Mouse (Mus musculus): ENCODE results near the gene Mtus2.
"Not testable (repeated sequence)": the region's sequence is repeated elsewhere in the genome, so short reads cannot be mapped to it uniquely, and the experiment has no call there.

The Mtus2 gene

DNA sequence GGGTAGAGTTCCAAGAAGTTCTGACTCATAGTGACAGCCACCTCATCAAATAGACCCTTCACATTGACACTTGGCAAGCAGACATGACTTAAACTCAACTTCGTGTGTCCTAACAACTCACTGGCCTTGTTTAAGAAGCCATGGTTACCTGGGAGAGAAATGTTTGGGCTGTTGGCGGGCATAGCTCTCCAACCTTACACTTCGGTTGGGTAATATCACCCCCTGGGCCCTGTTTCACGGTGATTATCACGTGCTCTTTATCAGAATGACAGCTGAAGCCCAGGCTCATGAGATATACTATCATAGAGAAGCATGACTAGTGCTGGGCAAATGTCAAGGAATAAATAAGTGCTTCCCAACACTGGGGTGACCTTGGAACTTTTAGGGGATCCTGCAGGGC, 323.2 kb downstream of the Mtus2 start:
- no peak for DNase-seq (ENCODE audit: low spot score in 2 of 2)

DNA sequence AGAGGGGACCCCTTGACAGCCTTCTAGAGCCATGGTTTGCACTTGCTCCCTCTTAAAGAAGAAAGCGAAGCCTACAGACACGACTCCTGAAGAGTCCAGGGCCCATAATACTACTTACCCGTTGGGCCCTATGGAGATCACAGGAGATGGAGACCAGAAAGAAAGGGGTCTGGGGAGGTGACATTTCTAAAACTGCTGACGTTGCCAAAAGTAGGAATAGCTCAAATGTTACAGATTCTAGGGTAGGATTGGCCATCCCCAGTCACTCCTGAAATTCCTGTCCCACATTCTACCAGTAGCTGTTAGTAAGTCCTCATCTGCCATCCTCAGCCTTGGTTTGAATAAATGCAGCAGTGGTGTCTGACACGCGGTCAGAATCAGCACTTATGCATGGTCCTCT, 325.0 kb downstream of the Mtus2 start:
- DNase-seq (ENCODE audit: low spot score in 2 of 2), result no peak

DNA sequence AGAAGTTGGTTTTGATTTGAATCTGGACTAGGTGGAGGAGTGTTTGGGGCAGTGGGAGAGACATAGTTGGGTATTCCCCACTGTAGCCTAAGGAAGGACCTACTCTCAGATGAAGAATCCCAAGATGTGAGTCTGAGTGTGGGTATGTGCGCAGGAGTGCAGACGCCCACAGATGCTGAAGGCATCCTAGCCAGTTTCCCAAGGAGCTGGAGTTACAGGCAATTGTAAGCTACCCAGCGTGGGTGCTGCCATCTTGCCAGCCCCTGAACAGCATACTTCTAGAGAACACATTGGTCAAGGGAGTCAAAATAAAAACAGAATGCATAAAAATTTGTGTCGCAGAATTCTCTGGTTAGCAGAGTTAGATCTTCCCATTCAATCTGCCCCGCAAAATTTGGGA, 325.5 kb downstream of the Mtus2 start:
- DNase-seq (ENCODE audit: low spot score in 2 of 2), result no peak

DNA sequence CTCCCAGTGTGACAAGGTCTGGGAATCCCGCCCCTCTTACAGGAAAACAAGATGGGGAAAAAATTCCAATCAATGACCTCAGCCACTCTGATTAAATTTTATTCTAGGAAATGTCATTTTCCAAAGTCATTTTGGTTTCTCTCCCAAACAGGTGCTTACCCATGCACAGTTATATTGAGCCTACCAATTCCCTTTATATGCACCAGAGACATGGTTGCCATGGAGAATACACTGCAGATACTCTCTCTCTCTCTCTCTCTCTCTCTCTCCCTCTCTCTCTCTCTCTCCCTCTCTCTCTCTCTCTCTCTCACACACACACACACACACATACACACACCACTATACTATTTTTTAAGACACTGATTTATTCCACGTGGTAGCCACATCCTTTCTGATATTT, 326.1 kb downstream of the Mtus2 start:
- no peak for DNase-seq (ENCODE audit: low spot score in 2 of 2)

DNA sequence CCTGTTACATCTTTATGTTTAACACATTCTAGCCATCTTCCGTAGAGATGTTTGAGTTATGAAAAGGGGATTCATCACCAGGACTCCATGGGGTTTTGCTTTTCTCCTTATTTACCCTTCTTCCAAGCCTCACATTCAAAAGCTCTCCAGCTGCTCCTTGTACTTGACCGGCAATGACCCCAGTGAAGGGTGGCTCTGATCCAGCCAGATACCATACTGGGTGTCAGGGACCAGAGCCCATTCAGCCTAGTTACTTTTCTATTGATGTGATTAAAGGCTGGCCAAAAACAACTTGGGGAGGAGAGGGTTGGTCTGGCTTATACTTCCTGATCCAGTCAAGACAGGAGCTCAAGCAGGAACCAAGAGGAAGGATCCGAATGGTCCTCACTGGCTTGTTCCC, 326.5 kb downstream of the Mtus2 start:
- DNase-seq (ENCODE audit: low spot score in 2 of 2), result no peak

DNA sequence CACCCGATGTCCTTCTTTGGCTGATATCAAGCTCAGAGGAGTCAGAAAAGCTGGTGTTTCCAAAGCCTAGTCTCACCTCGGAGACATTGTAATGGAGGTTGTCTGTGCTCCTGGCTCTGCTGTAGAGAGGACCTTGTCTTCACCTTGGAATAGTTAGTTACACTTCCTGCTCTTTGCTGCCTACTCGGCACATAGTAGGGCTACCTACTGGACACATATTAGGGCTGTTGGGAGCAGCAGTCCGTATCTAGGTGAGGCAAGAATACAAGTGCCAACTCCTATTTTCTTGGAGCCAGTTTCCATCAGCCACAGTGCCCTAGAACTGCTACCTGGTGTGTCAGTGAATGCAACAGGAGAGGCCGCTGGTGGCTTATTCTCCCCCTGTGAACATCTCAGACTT, 330.4 kb downstream of the Mtus2 start:
- DNase-seq (ENCODE audit: low spot score in 2 of 2), result no peak

DNA sequence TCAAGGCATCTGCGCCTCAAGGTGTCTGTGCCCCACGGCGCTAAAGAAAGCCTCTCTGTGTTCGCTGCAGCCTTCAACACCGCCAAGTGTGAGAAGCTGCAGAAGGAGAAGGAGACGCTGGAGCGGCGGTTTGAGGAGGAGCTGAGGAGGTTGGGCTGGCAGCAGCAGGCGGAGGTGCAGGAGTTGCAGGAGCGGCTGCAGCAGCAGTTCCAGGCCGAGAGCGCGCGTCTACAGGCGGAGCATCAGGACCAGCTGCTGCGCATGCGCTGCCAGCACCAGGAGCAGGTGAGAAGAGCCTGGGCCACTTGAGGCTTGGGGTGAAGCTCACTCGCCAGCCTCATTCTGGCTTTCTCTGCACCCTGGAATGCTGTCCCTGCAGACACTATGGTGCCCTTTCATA, 331.7 kb downstream of the Mtus2 start:
- no peak for DNase-seq (ENCODE audit: low spot score in 2 of 2)

DNA sequence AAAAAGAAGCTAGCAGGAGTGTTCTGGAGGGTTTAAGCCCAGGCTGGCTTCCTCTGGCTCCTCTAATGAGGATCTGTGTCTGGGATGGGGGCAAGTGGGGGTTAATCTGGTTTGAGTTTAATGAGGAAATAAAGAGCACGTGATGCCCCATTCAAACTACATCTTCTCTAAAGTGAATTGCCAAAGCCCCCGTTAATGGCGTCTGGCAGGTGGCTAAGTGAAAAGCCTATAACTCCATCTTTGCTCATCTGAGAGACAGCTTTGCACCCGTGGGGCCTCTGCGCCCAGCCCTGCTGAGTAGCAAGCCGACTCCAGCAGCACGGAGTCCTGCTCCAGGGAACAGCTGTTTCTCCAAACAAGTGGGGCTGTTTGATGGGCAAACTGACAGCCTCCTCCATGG, 332.8 kb downstream of the Mtus2 start:
- no peak for DNase-seq (ENCODE audit: low spot score in 2 of 2)

DNA sequence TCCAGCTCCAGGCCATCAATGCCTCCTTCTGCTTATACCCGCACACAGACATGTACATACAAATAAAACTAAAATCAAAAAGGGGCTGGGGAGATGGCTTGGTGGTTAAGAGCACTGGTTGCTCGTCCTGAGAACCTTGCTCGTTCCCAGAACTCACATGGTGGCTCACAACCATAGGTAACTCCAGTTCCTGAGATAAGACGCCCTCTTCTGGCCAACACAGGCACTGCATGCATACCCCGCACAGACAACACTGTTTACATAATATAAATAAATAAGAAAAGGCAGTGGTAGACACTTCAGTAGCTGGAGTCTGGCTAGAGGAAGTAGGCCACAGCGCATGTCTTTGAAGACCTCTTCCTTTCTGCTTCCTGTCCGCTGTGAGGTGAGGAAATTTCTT, 335.7 kb downstream of the Mtus2 start:
- DNase-seq (ENCODE audit: low spot score in 2 of 2), result no peak

DNA sequence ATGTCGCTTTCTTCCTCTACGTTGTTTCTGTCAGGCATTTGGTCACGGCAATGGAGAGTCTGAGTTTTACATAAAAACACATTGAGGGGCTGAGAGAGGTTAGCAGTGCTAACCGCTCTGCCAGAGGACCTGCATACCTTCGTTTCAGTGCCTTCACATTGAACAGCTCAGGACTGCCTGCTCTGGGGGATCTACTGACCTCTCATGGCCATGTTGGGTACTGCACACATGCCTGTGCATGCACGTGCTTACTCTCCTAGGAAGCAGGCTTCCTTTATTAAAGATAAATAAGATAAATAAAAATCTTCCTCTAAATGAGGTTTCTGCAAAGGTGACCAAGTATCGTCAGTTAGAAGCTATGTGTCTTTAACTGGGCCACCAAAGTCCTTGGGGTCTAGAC, 336.2 kb downstream of the Mtus2 start:
- DNase-seq (ENCODE audit: low spot score in 2 of 2), result no peak

DNA sequence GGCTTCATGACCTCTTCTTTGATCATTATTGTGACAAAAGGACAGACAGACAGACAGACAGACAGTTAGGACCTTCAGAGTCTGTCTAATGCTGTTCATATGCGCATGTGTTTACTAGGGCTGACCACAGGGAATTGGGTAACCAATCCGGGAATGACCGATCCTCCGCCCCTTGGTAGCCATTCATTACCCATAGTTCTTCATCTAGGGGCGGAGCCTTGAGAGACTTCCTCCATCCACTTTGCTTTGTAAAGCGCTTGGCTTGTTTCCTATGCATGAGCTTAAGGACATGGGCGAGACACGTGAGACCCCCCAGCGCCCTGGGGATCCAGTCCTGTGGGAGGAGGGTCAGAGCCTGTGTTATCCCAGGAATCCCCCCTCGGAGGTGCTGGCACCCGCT, 345.8 kb downstream of the Mtus2 start:
- no peak for DNase-seq (ENCODE audit: low spot score in 2 of 2)

DNA sequence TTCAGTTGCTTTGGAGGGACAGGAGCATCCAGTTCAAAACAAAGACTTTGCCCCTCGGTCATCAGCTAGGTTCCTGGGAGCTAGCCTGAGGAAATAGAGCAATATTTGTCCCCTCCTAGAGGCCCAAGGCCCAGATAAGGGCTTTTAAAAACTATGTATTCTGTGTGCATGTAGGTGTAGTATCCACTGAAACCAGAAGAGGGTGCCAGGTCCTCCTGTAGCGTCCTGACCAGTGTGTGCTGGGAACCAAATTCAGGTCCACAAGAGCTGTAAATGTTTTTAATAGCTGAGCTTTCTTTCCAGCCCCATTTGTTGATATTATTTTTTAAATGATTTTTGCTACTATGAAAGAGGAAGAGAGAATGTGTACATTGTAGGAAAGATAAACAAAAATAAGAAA, 347.0 kb downstream of the Mtus2 start:
- no peak for DNase-seq (ENCODE audit: low spot score in 2 of 2)

DNA sequence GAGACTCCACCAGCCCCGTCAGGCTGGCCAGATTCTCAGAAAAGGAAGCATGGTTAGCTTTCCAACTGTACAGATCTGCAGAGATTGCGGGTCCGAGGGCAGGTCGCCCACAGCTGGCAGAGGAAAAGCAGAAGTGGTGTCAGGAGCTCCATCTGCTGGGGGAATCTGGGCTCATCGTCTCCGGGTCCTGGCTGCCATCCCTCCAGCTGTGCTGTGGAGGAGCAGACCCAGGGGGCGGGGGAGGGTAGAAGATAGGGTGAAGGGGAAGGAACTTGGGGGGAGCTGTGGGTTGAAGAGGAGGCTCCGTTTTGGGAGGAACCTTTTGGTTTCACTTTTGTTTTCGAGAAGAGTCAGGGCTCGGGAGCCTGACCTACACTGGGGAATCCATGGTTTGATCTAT, 353.7 kb downstream of the Mtus2 start:
- no peak for DNase-seq (ENCODE audit: low spot score in 2 of 2)

DNA sequence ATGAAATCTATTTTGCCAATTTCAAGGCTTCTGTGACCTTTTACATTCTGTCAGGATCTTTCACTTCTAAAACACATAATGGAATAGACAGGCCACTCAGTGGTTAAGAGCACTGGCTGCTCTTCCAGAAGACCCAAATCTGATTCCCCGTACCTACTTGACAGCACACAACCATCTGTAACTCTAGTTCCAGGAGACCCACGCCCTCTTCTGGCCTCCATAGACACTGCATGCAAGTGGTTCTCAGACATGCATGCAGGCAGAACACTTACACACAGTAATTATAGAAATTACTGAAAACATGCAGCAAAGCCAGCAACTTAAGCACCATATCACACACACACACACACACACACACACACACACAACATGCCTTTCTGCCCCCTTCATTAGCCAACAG, 355.3 kb downstream of the Mtus2 start:
- no peak for DNase-seq (ENCODE audit: low spot score in 2 of 2)

DNA sequence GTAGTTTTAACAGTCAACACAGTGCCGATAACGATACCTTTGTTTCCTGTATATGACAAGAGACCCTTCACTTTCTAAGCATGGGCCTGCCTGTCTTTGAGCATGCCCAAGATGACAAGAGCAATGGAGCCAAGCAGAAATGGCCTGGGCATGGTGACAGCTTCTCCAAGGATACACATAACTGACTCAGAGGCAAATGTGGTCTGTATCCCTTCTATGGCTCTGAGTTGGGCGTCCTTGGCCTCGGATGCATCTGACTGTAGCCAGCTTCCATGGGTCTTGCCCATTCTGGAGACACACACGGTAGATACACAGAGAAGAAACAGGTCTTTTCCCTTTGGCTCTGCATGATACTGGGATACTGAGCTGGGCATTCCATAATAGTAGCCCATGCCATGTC, 357.8 kb downstream of the Mtus2 start:
- DNase-seq (ENCODE audit: low spot score in 2 of 2), result no peak

DNA sequence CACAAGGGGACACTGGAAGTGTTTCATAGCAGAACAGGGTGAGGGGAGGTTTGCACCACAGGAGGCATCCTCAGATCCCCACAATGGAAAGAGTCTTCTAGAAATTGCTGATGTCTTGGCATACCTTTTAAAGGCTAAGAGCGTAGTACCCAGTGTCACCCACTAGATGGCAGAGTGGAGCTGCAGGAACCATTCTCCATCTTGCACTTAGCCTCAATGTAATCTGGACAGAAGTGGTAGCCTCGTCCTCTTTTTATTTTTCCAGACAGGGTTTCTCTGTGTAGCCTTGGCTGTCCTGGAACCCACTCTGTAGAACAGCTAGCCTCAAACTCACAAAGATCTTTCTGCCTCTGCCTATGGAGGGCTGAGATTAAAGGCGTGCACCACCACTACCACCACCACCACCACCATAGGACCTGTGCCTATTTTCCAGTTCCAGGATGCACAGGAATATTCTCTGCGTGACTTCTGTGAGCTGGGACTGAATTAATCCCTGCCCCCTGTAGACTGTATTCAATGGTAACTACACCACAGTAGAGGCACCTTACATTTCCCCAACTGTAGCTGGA, 368.3 kb downstream of the Mtus2 start:
- peak in 1 of 2 experiments; percentile 45 for DNase-seq (ENCODE audit: low spot score in 2 of 2)

DNA sequence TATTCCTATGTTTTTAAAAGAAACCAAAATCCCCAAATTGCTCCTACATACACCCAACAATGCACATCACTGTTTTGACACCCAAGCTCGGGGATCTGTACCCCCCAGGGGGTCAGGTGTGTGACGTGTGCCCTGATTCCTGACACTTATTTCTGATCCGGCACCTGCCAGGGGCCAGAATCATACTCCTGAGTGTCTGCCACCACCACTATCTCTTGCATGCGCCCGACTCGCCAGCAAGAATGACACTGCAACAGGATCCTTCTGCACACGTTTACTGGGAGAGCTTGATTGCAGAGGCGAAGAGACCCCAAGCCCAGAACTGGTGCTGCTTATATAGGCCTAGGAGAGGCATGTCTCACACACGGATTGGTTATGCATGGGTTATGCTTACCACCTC, 369.2 kb downstream of the Mtus2 start:
- not testable (repeated sequence) for DNase-seq (ENCODE audit: low spot score in 2 of 2)

DNA sequence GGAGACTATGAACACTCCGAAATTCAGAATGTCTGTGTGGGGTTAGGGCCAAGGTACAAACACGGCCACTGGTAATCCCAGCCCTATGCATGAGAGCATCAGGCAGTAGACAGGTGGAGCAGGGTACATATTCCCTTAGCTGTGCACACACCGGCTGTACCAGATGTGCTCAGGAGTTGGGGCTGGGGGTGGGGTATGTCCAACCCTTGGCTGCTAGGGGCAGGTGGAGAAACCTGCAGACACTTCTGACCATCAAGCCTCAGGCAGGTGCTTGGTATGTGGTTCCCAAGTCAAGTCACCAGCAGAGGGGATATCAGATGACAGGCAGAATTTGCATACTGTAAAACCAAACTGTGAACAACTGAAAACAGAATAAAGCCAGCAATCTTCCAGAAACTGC, 371.9 kb downstream of the Mtus2 start:
- DNase-seq (ENCODE audit: low spot score in 2 of 2), result no peak

DNA sequence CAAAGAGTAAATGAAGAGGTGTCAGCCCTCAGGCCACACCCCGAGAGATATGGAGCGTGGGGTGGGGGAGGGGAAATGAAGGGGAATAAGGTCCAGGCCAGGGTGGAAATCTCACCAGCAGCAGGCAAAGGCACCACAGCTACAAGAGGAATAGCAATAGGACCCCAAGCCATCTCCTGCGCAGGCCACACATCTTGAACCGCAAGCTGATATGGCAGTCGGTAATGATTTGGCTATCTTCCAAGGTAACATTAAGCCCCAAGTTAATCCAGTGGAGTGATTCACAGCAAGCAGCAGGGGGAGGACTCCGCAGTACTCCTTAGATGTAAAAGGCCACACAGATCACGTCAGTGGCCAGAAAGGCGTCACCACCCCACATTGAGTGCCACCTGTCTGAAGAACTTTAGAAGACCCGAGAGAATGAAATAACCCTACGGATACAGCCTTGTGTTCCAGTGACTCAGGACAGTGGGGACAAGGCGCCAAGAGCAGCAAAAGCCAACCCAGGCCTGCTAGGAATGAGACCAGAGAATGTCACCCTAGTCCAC, 374.2 kb downstream of the Mtus2 start:
- DNase-seq (ENCODE audit: low spot score in 2 of 2), result no peak

DNA sequence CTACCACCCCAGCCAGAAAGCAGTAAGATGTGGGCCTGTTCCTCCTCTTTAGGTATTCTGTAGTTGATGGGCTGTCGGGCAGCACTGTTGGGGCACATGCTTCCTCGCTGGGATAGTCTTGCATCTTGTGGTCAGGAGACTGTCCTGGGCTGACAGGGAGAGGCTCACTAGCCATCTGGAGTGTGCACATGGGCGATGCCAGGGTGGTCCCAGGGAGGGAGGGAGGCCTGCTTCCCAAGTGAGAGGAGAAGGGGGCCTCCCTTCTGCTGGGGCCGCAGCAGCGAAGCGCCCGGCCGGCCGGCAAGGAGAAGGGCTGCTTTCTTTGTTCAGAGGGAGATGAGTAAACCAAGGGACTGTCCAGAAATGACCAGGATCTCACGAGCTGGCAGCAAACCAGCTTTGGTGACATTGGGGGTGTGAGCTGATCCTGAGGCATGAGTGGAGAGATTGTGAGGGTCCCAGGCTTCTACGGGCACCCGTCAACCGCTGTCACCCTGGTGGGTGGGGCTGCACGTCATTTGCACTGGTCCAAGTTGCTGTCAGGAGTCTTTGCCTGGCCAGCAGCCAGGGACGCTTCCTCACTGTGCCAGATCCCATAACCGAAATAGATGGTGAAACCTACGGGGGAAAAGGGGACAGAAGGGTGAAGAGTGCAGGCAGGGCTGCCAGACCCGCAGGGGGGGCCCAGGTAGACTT, 375.0 kb downstream of the Mtus2 start:
- no peak for DNase-seq (ENCODE audit: low spot score in 2 of 2)

DNA sequence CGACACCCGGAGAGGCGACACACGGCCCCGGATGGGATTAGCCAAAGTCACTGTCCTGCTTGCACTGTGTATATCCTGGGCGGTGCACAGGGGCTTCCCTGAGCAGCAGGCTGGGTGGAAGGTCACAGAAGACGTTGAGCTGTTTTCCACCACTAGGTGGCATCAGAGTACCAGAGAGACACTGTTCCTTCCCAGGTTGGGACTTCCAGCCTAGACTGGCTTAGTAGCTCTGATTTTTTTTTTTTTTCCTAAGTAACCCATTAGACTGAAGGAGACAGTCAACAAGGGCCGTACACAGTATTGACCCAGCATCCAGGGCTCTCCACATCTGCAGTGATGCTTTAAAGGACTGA, 375.5 kb downstream of the Mtus2 start:
- DNase-seq (ENCODE audit: low spot score in 2 of 2), result peak in 1 of 2 experiments; percentile 65

DNA sequence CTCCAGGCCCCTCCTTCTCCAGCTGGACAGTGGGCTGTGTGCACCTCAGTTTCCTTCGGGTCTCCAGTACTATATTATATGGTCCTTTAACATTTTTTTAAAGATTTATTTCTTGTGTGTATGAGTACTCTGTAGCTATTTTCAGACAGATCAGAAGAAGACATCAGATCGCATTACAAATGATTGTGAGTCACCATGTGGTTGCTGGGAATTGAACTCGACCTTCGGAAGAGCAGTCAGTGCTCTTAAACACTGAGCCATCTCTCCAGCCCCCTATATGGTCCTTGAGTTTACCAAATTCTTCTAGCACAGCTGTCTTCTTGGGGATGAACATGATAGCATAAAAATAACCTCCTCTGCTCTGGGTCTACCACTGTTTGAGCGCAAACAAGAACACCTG, 382.0 kb downstream of the Mtus2 start:
- no peak for DNase-seq (ENCODE audit: low spot score in 2 of 2)

DNA sequence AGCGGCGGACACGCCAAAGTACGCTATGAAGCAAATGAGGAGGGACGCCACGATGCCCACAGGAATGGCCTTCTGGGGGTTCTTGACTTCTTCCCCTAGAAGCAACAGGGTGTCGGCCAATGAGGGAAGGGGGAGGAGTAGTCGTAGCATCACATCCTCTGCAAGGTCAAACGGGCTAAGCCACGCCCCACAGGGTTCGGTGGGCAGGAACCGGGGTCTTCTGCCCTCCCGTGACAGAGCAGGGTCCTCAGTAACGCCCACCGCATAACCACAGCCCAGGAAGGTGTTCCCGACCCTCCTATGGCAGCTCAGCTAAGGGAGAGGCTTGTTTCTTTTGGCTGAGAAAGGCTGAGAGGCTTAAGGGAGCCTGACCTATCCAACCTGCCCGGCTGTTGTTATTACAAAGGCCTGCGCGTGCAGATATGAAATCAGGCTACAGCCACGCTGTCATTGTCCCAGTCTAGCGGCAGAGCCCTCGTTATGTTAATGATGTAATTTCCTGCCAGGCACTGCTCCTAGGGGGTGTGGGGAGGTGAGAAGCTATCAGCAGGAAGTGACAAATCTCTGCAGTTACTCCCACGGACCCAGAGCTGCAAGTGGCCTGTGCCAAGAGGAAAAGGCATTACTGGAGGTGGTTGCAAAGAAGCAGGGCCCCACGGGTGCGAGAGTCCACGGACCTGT, 385.1 kb downstream of the Mtus2 start:
- no peak for DNase-seq (ENCODE audit: low spot score in 2 of 2)

Measured in frontal cortex, postnatal 14 days (tissue).